Mouse (Mus musculus) neural tube, embryonic 11.5 days (tissue): ENCODE measurements around the gene Rfx8. TPM values are rescaled to one million over a fixed set of nuclear protein-coding genes. Genes with fewer than 3 reads are reported as not detected.

Experiments
- ATAC-seq: fragments of 200-750 bp; cut with Nextera tagmentation; 2 replicates; pipeline ENCODE4 v1.8.0; 2017; ENCODE audit warnings: moderate number of reproducible peaks, mild to moderate bottlenecking, moderate TSS enrichment, moderate library complexity; ENCODE audit not compliant: insufficient read depth, low FRiP score, low TSS enrichment
- DNase-seq: peaks from one replicate; pipeline ENCODE4 v3.0.0-alpha.2; 2015; ENCODE audit warnings: low spot score
- H3K27ac ChIP-seq: fragments of 300-500 bp; sonication (generic); 2 replicates; pipeline ENCODE4 v1.5.1; 2014; ENCODE audit warnings: low read depth, mild to moderate bottlenecking, low read length
- H3K27me3 ChIP-seq: fragments of 300-500 bp; sonication (generic); 2 replicates; pipeline ENCODE4 v1.6.1; 2014; ENCODE audit warnings: mild to moderate bottlenecking, low read length, mixed read lengths; ENCODE audit not compliant: control insufficient read depth, insufficient read depth
- H3K36me3 ChIP-seq: fragments of 300-500 bp; sonication (generic); 2 replicates; pipeline ENCODE4 v1.6.1; 2014; ENCODE audit warnings: mild to moderate bottlenecking, low read length, moderate library complexity, mixed read lengths; ENCODE audit not compliant: control insufficient read depth, insufficient read depth
- H3K4me1 ChIP-seq: fragments of 300-500 bp; sonication (generic); 2 replicates; pipeline ENCODE4 v1.6.1; 2014; ENCODE audit warnings: low read length, mixed read lengths; ENCODE audit not compliant: control insufficient read depth, insufficient read depth
- H3K4me2 ChIP-seq: fragments of 300-500 bp; sonication (generic); 2 replicates; pipeline ENCODE4 v1.6.1; 2014; ENCODE audit warnings: low read depth, mild to moderate bottlenecking, moderate library complexity
- H3K4me3 ChIP-seq: fragments of 300-500 bp; sonication (generic); 2 replicates; pipeline ENCODE4 v1.5.1; 2014; ENCODE audit warnings: low read depth, low read length
- H3K9ac ChIP-seq: fragments of 300-500 bp; sonication (generic); 2 replicates; pipeline ENCODE4 v1.6.1; 2014; ENCODE audit warnings: mild to moderate bottlenecking, low read length
- H3K9me3 ChIP-seq: fragments of 300-500 bp; sonication (generic); 2 replicates; pipeline ENCODE4 v1.6.1; 2016; ENCODE audit warnings: low read length; ENCODE audit not compliant: control insufficient read depth
- WGBS: fragments of 180-500 bp; shearing (Covaris S2); extraction: QIAGEN DNeasy Blood & Tissue Kit; methylation state at CpG from one replicate; pipeline ENCODE4 v1.1.7; 2014; 5-methylcytosine and 5-hydroxymethylcytosine counted together
- polyA plus RNA-seq: library from polyadenylated mRNA; unstranded; fragments of >200 nt; fragmentation: Nextera tagmentation; extraction: Ambion mirVana; gene quantifications from 2 replicates; pipeline ENCODE4 v1.2.1, GENCODE M21; 2014

Rfx8 gene
- polyA plus RNA-seq, 1 experiment from 2014 or later = 0.15 TPM

GRCm38 (mm10) chr1:39746464-39746863 is 25.7 kb upstream of the Rfx8 start:
- Histone ChIP-seq H3K27me3 (no peaks in the 10 kb centered on the region), H3K36me3 (no peaks in the 10 kb centered on the region), H3K9me3 (no peaks in the 10 kb centered on the region), H3K4me1 (peaks cover 6% of the 10 kb centered on the region; the same call in 1 of the 2 replicates), H3K4me3 (no peak overlapping the region), H3K27ac (no peak overlapping the region), H3K4me2 (no peak overlapping the region), H3K9ac (no peak overlapping the region)
- no peak for DNase-seq
- 49% methylated on average over 7 of the region's 7 CpGs for WGBS
- no peak for ATAC-seq

GRCm38 (mm10) chr1:39740948-39741347 is 20.2 kb upstream of the Rfx8 start:
- H3K27ac ChIP-seq = no peak overlapping the region
- H3K9ac ChIP-seq = no peak overlapping the region
- ATAC-seq (no peak), DNase-seq (no peak)
- peaks cover 2% of the 10 kb centered on the region; the same call in 1 of the 2 replicates for H3K4me1 ChIP-seq
- no peak overlapping the region for H3K4me2 ChIP-seq
- H3K27me3 ChIP-seq = no peaks in the 10 kb centered on the region
- no peaks in the 10 kb centered on the region for H3K9me3 ChIP-seq
- no peak overlapping the region for H3K4me3 ChIP-seq
- 42% methylated on average over 7 of the region's 7 CpGs for WGBS
- H3K36me3 ChIP-seq = no peaks in the 10 kb centered on the region

DNA sequence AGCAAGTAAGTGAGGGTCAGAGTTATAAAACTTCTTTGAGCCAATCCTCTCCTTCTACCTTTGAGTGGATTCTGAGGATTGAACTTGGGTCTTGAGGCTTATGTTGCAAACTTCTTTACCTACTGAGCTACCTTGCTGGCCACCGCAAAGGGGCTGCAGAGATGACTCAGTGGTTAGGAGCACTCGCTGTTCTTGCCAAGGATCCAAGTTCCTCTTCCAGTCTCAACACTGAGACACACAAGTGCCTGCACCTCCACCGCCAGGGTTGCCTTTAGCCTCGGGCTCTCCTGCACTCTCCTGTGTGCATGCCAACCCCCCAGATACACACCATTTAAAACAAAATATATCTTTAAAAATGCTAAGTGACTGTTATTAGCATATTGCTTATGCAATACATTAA is 19.2 kb upstream of the Rfx8 start:
- DNase-seq (no peak), ATAC-seq (no peak)
- Histone ChIP-seq H3K4me1 (peaks cover 7% of the 10 kb centered on the region; the same call in 1 of the 2 replicates), H3K4me3 (no peak overlapping the region), H3K9ac (no peak overlapping the region), H3K36me3 (no peaks in the 10 kb centered on the region), H3K4me2 (no peak overlapping the region), H3K27ac (no peak overlapping the region), H3K27me3 (no peaks in the 10 kb centered on the region), H3K9me3 (no peaks in the 10 kb centered on the region)
- whole genome bisulfite sequencing = 78% methylated on average over 4 of the region's 4 CpGs

DNA sequence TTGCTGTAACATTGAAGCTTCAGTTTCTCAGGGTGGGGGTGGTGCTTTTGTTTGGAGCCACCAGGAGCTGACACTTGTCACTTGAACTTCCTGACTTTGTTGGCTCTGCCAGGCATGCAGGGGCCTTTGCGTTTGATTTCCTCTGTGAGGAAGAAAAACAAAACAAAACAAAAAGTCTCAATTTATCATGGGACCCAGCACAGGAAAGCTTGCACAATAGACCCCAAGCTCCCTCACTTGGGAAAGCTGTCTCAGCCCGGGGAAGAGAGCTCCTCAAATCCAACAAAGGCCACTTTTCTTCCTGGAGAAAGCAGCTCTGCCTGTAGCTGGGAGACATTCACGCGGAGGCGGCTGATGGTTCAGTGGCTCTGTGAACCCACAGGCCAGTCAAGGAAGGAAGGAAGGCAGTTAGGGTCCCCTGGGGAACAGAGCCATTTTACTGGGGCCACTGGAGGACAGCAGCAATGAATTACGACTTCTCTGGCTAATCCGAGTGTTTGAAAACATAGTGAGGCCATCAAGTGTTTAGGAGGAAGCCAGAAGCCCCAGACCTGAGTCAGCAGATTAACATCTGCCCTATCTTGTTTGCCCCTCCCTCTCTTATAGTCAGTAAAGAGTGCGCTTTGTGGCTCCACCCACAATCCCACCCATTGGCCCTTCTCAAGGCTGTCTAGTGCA is 15.3 kb upstream of the Rfx8 start:
- DNase-seq (peak; percentile 66), ATAC-seq (peak; percentile 60)
- peak overlapping the region; percentile 74 for H3K27ac ChIP-seq

DNA sequence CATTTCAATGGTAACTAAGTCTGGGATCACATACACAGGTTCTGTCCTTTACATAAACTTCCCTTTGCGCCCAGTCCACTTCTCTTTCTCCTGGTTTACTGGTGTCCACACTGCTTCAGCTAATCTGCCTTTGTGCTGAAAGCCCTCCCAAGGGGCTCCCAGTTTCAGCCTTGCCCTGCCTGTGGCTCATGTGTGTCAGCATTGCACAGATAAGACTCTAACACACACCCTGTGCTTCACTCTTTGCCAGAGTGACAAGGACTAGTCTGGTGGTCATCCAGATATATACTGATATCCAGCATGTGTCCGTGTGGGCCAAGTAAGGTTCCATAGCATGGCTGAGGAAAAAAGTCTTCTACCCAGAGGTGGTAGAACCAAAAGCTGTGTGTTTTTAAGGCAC is 14.7 kb upstream of the Rfx8 start:
- Histone ChIP-seq H3K4me1 (peaks cover 7% of the 10 kb centered on the region; the same call in 1 of the 2 replicates), H3K4me3 (no peak overlapping the region), H3K27ac (peak overlapping the region; percentile 74), H3K27me3 (no peaks in the 10 kb centered on the region), H3K9ac (no peak overlapping the region; the same call in 1 of the 2 replicates), H3K4me2 (no peak overlapping the region), H3K36me3 (no peaks in the 10 kb centered on the region), H3K9me3 (no peaks in the 10 kb centered on the region)
- WGBS = 75% methylated on average over 2 of the region's 2 CpGs
- DNase-seq (no peak), ATAC-seq (no peak)

More for the DNA sequence above, 15.3 kb upstream of the Rfx8 start:
- Histone ChIP-seq H3K4me3 (no peak overlapping the region), H3K9ac (no peak overlapping the region; the same call in 1 of the 2 replicates), H3K4me2 (no peak overlapping the region), H3K27me3 (no peaks in the 10 kb centered on the region), H3K36me3 (no peaks in the 10 kb centered on the region), H3K9me3 (no peaks in the 10 kb centered on the region), H3K4me1 (peaks cover 7% of the 10 kb centered on the region; the same call in 1 of the 2 replicates)
- 13% methylated on average over 8 of the region's 8 CpGs for WGBS

DNA sequence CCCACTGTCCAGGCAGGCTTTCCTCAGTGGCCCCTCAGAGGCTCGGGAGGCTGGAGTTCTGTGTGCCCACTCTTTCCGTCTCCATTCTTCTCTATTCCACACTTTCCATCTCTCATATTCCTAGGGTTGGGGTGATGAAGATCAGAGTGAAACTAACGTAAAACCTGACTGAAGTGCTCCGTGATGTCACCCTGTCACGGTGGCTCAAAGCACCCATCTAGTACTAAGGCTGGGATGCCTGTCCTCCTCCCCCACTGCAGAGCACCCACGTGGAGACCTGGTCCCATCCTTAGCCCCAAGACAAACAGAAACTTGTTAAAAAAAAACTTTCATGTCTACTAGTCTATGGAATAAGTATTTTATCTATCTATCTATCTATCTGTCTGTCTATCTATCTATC is 14.1 kb upstream of the Rfx8 start:
- ATAC-seq = no peak
- Histone ChIP-seq H3K9me3 (no peaks in the 10 kb centered on the region), H3K9ac (no peak overlapping the region), H3K36me3 (no peaks in the 10 kb centered on the region), H3K4me2 (no peak overlapping the region), H3K27ac (no peak overlapping the region), H3K27me3 (no peaks in the 10 kb centered on the region), H3K4me3 (no peak overlapping the region), H3K4me1 (peaks cover 7% of the 10 kb centered on the region; the same call in 1 of the 2 replicates)
- no peak for DNase-seq
- WGBS = 93% methylated on average over 6 of the region's 6 CpGs

DNA sequence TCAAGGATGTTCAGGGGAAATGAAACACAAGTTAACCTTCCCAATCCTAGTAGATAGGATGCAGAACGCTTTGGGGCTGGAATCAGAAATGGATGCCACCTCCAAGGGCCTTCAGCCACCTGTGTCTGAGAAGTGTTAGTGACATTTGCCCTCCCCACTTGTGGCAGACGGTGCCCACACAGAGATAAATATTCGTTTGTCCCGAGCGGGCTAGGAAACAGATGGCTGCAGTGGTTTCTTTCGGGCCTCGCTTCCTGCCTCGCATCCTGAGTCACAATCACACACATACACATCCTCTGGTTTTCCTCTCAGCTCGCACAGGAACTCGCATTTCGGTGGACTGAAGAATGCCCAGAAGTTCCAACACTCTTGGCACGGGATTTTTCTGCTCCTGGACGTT is 13.5 kb upstream of the Rfx8 start:
- Histone ChIP-seq H3K4me3 (no peak overlapping the region), H3K4me1 (peaks cover 7% of the 10 kb centered on the region; the same call in 1 of the 2 replicates), H3K4me2 (no peak overlapping the region), H3K9ac (no peak overlapping the region), H3K9me3 (no peaks in the 10 kb centered on the region), H3K27me3 (no peaks in the 10 kb centered on the region), H3K36me3 (no peaks in the 10 kb centered on the region), H3K27ac (no peak overlapping the region)
- 88% methylated on average over 13 of the region's 13 CpGs for WGBS
- DNase-seq = no peak
- ATAC-seq = no peak

GRCm38 (mm10) chr1:39733876-39734275 is 13.1 kb upstream of the Rfx8 start:
- H3K4me3 ChIP-seq = no peak overlapping the region
- H3K4me2 ChIP-seq = no peak overlapping the region
- ATAC-seq (no peak), DNase-seq (no peak)
- H3K9me3 ChIP-seq = no peaks in the 10 kb centered on the region
- no peak overlapping the region for H3K27ac ChIP-seq
- 91% methylated on average over 10 of the region's 10 CpGs for WGBS
- H3K27me3 ChIP-seq = no peaks in the 10 kb centered on the region
- H3K9ac ChIP-seq = no peak overlapping the region
- H3K4me1 ChIP-seq = peaks cover 7% of the 10 kb centered on the region; the same call in 1 of the 2 replicates
- no peaks in the 10 kb centered on the region for H3K36me3 ChIP-seq

GRCm38 (mm10) chr1:39732081-39732480 is 11.3 kb upstream of the Rfx8 start:
- no peak overlapping the region for H3K4me2 ChIP-seq
- no peak overlapping the region for H3K27ac ChIP-seq
- ATAC-seq (no peak), DNase-seq (no peak)
- H3K4me3 ChIP-seq = no peak overlapping the region
- no peak overlapping the region for H3K9ac ChIP-seq
- no peaks in the 10 kb centered on the region for H3K9me3 ChIP-seq
- WGBS = 65% methylated on average over 10 of the region's 10 CpGs
- H3K36me3 ChIP-seq = no peaks in the 10 kb centered on the region
- no peaks in the 10 kb centered on the region for H3K27me3 ChIP-seq
- peaks cover 7% of the 10 kb centered on the region; the same call in 1 of the 2 replicates for H3K4me1 ChIP-seq
